Mouse (Mus musculus) retina, embryonic 14.5 days (tissue): ENCODE measurements around the gene Ntpcr.

Source experiments
- DNase-seq: peaks from one replicate; pipeline ENCODE4 v3.0.0-alpha.2; 2015; ENCODE audit warnings: low spot score

Ntpcr gene

DNA sequence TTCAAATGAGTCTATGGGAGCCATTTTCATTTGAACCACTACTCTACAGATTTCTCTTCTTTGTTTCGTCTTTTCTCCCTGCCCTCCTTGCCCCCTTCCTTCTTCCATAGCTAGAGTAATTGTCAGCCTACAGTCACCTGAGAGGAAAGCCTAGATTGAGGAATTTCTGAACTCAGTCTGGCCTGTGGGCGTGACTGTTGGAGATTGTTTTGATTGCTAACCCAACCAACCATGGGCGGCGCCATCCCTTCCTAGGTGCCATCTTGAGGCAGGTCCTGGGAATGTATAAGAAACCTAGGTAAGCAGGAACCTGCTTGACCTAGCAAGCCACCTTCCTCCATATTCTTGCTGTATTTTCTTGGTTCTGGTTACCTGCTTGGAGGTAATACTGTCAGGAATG lies 3.6 kb upstream of the Ntpcr start:
- DNase-seq: no peak

DNA sequence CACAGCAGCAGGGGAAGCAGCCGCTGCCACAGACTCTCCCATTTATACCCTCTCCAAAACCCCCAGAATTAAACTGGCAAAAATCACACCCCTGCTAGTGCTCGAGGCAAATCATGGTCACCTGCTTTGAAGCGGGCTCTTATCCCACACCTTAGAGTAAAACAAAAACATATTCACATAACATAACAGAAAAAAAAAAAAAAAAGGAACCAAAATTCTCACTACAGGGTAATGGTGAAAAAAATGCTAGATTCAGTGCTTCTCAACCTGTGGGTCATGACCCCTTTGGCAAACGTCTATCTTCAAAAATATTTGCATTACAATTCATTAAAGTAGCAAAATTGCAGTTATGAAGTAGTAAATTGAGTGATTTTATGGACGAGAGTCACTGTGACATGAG lies 2.8 kb upstream of the Ntpcr start:
- no peak for DNase-seq

DNA sequence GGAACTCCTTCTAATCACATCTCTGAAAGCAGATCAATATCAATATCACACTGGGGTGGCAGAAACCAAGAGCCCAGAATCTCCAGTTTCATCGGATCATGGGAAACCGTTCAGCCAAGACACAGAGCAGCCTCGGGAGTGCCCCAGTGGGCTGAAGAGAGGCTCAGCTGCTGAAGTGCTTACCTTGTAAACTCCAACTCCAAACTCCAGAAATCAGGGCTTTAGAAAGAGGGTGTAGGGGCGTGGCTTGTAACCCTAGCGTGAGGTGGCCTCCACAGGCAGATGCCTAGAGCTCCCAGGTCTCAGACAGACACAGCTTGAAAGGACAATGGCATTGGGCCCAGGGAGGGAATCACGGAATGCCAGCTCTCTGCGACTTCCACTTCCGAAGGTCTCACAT lies 2.0 kb upstream of the Ntpcr start:
- DNase-seq: no peak

DNA sequence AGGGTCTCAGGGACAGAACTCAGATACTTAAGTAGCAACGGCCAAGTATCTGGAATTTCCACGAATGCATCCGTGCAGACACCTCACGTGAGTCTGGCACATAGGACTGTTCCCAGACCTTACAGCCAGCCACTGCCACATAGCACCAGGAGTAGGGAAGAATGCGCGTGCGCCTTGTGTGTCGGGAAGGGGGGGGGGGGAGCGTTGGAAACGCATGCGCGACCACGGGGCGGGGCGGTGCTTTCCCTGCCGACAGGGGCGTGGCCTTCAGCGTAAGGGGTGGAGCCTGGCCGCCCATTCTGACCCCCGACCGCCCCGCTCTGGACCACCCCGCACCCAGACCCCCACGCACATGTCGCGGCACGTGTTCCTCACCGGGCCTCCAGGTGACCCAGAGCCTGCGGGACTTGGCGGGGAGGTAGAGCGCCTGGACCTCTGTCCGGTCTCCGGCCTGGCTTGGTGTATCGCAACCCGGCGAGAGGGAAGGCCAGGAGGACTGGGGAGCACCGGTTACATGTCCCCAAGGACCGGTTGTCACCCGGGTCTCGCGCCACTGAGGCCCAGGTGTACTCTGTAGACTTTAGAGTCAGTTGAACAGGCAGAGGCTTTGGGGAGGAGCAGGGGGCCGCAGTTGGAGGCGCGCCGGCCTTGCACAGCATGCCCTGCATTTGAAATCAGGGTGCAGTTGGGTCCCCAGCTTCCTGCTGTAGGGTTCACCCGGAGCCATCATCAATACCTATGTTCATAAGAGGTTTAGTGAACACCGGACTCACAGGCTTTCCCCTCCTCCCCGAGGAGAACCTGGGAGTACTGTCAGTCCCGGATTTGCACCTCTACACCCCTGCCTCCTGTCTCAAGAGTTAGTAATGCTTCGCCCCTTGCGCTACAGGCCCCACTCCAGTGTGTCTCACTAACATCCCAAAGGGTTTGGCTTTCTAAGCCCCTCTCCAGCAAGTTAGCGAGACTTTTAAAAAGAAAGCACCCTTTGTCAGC lies 4.5 kb downstream of the Ntpcr start:
- DNase-seq: peak; percentile 93

DNA sequence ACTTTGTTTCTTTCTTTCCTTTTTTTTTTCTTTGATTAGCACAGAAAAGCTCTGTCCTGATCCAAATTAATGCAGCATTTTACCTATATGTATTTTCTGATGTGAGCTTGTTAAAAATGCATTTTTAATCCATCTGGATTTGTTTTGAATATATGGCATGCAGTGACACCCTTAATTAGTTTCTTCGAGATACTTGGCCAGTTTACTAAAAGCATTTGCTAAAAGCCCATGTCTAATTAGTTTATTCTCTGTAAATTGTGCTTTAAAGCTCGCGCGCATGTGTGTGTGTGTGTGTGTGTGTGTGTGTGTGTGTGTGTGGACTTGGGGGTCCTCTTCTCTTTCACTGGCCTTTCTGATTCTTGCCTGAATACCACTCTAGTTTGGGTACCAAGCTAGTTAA lies 9.2 kb downstream of the Ntpcr start:
- no peak for DNase-seq

DNA sequence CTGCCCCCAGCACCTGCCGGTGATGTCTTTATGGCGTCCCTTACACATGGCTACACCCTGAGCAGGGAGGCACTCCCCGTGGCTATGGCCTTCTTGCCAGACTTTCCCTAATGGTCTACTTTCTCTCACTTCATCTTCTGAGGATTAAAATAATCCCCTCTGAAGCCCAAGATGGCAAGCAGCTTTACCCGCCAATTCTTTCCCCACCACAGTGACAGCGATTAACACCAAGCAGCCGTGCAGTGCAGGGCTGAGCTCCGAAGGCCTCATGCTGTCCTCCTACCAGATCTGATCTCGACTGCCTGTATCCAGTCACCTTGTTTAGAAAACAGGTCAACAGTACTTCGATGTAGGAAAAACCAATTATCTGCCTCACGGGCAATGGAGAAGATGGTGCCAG lies 10.9 kb downstream of the Ntpcr start:
- DNase-seq: peak; percentile 28

DNA sequence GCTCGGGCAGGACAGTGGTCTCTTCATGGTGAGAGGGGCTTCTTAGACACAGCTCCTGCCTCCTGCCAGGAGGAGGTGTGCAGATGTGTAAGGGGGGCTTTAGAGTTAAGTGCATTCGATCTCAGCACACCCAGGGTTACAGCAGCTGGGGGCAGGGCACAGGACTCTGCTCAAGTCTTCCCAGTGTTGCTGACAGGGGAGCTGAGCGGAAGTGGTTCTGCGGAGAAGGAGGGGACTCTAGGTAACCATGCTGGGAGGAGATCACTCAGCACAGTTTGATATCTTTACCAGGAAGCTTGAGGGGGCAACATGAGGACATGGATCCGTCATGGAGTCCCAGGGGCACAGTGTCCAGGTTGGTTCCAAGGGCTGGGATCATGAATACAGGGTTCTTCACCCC lies 11.6 kb downstream of the Ntpcr start:
- no peak for DNase-seq

DNA sequence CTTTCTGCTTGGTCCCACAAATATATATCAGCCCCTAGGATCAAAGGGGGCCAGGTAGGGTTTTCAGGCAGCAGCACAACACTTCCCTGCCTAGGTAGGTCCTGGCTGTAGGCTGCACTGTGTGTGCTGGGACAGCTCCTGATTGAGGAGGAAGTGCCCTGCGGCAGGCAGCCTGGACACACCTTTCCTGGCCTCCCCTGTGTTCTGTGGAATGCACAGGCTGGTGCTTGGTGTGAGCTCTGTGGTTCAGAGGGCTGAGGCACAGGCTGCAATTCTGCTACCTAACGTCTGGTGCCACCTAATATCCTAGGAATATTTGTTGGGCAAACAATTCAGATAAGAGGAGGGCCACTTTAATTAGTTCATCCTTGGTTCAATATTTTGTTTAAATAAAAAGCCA lies 12.1 kb downstream of the Ntpcr start:
- no peak for DNase-seq

DNA sequence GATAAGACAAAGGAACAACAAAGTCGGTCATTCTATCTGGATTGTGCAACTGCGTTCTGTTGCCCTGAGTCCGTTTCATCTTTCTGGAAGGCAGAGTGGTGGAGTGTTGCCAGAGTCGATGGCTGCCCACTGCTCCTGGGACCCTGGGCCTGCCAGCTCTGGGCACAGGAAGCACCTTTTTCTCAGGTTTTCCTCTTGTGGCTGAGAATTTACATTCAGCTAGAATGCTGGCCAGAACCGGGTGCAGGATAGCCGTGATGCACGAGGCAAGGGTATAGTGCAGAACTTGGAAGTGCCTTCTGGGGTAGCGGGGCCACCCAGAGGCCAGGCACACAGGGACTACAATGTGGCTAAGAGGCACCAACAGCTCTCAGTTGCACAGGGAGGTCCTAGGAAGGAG lies 12.6 kb downstream of the Ntpcr start:
- DNase-seq: no peak

DNA sequence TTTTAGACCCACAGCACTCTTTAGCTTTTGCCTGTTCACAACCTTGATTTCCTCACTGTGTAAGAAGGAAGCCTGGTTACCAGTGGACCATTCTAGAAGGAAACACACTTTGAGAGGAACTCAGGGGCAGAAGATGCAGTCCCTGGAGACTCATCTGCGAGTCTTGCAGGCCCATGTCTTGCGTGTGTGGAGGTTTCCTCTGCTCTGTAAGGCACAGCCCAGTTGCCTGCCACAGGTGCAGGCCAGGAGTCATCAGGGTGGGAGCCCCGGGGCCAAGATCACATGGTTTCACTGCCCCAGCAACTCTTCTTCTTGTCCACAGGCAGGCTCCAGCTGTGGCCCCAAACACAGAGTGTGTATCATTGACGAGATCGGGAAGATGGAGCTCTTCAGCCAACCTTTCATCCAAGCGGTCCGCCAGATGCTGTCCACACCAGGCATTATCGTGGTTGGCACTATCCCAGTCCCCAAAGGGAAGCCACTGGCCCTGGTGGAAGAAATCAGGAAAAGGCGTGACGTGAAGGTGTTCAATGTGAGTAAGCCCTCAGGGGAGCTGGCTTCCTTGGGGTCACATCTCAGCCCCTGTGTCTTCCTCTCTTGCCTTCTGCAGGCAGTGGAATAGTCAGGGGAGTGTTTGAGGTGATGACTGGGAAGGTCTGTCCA lies 15.3 kb downstream of the Ntpcr start:
- DNase-seq: no peak

DNA sequence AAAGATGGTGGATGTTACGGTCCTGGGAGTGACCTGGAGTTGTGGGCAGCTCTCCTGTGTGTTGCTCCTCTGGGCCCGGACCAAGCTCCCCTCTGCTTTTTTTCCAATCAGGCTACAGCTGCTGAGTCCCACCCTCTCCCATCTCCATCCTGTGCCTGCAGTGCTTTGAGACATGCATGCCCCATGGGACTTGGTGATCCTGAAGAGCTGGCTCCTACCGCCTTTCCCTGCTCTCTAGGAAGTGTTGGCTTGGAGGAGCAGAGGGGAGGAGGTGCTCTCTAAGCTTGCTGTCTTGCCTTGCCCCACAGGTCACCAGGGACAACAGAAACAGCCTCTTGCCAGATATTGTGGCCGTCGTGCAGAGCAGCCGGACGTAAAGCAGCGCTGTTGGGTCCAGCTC lies 17.6 kb downstream of the Ntpcr start:
- DNase-seq: no peak

DNA sequence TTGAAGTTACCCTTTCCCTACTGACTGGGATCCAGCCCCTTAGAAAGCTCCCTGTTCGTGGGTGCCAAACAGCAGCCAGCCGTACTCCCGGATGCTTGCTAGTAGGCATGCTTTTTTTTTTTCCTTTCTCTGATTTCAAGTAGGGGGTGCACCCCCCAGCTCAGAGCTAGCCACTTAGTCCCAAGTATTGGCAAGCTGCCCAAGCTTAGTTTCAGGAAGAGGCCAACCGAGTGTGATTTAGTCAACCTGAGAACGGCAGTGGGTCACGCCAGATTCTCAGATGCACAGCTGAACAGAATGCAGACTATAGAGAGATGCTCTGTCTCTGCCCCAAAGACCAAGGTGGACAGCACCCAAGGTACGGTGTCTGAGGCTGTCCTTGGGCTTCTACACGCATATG lies 21.1 kb downstream of the Ntpcr start:
- no peak for DNase-seq

DNA sequence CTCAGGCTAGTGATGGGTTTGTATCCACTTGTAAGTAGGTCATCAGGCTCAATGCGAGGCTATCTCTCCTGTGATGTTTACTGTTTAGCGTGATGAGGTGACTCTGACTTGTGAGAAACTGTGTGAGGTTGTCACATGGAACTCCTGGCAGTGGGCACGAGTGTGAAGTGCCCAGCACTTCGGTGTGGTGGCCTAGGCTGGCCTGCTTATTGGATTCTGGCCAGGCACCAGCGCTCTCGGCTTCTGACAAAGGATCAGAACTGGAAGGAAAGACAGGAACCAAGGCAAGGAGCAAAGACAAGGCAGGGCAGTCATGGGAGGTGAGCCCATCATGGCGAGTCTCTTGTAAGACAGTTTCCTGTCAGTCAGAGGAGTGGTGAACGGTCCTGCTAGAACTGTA lies 26.1 kb downstream of the Ntpcr start:
- DNase-seq: no peak

DNA sequence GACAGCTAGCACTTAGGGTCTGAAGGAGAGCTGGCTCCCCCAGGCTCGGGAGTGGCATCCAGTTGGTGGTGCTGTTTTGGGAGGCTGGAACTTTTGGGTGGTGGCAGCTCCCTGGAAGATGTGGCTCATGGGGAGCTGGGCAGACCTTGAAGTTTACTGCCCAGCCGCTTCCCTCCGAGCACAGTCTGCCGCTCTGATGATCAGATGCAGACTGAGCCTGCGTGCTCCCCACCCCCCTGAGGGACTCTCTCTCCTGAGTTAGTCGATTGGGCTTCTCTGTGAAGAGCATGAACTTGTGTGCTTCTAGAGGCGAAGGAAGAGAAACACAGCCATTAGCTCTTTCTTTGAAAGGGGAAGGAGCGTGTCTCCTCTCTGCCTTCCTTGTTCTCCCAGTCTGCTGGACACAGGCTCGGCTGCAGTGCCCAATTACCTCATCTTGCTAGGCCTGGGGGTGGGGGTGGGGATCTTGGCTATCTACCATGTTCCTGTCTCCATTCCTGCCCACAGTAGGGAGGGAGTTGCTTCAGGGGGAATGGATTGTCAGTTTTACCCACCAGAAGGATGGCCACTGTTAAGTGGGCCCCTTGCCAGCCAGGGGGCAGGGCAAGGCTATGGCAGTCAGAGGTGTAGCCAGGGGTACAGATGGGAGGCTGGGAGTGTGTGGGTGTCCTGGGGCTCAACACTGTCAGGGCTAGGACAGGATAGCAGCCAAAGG lies 26.8 kb downstream of the Ntpcr start:
- peak; percentile 34 for DNase-seq

DNA sequence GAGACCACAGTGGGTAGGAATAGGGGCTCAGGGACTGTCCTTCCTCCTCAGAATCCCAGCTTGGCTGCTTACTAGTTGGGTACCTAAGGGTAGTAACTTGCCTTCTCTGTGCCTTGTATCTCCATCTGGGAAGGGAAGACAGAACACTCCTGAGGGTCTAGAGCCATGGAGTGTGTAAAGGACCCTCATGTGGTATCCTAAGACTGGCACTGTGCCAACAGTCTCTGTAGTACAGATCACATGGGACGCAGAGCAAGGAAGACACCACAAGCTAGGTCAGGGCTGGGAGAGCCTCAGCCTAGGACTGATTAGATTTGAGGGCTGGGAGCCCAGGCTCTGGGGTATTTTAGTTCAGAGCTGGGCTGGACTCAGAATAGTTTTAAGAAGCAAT lies 27.3 kb downstream of the Ntpcr start:
- DNase-seq: no peak

DNA sequence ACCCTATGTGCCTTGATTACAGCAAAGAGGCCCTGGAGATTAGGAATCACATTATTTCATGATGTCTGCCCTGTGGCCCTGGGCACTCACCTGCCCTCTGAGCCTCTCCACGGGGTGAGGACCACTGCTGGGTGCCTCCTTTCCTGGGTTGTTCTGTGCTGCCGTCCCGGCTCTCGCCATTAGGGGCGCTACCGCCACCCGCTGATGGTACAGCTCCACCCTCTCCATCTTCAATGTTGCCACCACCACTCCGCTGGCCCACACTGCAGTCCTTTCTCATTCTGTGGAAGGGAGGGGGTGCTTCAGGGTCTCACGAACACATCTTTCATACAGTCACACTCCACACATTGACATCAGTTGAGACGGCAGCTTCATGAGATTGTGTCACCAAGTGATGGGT lies 29.3 kb downstream of the Ntpcr start:
- DNase-seq: peak; percentile 29

DNA sequence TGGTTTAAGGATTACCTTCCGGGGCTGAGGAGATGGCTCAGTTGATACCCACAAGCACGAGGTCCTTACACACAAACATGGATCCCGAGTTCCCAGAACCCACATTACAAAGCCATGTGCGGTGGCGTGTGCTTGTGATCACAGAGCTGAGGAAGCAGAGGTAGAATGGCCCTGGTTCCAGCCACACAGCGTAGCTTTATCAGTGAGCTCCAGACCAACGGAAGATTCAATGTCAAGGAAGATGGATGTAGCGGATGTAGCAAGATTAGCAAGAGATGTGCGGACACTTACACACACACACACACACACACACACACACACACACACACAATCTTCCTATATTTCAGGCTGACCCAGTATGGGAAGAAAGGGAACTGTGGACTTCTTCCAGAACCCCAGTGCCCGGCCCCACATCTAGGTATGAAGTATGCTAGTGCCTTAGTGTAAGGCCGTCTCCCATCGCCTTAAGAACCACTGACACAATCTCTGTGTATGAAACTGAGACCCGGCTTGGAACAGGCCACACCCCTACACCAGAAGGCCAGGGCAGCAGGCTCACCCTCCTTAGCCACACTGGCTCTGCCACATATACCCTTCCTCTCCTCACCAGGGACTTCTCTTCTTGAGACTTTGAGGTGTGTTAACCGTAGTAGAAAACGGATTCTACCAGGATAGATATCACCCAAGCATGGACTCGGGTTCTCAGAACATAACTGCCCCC lies 33.5 kb downstream of the Ntpcr start:
- DNase-seq: no peak

DNA sequence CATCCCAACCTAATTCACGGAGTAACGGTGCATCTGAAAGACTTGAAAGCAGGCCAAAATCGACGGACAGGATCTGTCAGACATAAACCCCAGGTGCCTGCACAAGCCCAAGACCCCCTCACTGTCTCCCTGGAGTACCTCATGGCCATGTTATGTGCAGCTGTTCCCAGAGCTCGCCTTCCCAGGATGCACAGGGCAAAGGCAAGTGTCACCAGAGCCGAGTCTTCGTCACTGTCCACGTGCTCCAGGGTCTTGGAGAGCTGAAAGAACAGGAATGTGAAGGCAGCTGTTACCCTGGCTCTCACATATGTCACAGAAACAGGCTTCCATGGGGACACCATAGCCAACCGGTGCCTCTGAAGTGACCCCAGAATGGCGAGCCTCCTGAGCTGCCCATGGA lies 38.3 kb downstream of the Ntpcr start:
- DNase-seq: no peak

DNA sequence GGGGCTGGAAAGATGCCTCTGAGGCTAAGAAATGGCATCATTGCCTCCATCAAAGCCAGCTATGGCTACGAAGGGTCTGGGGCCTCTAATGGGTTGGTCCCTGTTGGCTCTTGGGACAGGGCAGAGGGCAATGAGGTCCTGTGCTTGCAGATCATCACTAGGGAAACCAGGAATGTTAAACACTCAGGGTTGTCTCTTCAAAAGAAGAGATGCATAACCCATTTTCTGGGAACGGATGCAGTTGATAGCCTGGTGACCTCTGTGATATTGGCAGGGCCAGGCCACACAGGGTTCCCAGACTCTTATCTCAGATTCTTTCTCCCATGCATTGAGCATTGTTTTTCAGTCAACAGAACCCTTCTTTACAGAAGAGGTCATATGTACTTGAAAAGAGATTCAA lies 42.5 kb downstream of the Ntpcr start:
- DNase-seq: no peak

DNA sequence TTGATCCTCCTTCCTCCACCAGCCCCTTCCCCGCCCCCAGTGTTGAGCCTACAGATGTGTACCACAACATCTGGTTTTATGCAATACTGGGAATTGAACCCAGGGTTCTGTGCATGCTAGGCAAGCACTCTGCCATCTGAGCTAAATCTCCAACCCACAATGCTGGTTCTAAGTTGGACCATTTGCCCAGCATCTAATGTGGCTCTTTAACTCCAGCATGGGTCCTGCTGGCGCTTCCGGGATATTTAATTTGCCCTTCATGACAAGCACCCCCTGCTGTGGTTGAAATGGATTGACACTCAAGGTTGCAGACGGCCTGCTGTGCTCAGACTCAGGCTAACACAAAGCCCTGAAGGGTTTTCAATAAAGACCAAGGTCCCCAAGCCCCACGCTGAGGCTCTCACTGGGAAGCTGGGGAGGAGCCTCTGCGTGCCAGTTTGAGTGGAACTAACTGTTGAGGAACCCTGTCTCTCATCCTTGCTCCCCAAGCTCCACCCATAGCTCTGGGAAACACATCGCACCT lies 43.6 kb downstream of the Ntpcr start:
- DNase-seq: no peak

DNA sequence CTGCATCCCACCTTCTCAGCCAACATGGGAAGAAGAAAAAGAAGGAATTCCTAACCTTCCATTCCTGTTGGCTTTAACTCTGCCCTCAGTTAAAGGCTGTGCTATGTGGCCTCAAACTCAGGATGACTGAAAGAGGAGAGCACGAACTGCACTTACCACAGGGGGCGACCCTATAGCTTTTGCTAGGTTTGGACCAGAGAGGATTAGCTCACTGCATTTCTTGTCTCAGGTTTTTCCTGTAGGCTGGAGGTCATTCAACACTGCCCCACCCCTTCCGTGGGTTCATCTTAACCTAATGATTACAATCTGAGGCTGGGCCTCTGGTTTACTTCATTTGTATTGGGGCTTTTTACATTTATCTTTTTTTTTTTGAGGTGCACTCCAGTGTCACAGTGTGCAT lies 45.3 kb downstream of the Ntpcr start:
- no peak for DNase-seq

DNA sequence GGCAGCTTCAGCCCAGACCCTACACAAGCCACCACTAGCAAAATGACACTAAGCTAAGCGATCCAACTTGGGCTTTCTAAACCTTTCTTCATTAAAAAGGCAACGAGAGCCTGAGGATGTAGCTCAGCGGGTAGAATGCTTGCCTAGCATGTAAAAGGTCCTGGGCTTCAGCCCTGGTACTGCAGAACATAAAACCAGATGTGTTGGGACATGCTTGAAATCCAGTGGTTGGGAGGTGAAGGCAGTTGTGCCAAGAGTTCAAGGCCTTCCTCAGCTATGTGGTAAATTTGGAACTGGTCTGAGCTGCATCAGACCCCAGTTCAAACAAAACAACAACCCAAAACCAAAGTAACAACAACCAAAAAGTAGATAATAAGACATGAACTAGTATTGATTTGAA lies 46.6 kb downstream of the Ntpcr start:
- DNase-seq: no peak
